Mouse (Mus musculus) WW6 (cell line): ENCODE measurements around the gene Dph5.
"Not testable (repeated sequence)": the region's sequence is repeated elsewhere in the genome, so short reads cannot be mapped to it uniquely, and the experiment has no call there.

ENCODE experiments used
- DNase-seq: peaks from one replicate; pipeline ENCODE4 v3.0.0-alpha.2; 2013; ENCODE audit warnings: low read depth, low spot score

Dph5 gene

DNA sequence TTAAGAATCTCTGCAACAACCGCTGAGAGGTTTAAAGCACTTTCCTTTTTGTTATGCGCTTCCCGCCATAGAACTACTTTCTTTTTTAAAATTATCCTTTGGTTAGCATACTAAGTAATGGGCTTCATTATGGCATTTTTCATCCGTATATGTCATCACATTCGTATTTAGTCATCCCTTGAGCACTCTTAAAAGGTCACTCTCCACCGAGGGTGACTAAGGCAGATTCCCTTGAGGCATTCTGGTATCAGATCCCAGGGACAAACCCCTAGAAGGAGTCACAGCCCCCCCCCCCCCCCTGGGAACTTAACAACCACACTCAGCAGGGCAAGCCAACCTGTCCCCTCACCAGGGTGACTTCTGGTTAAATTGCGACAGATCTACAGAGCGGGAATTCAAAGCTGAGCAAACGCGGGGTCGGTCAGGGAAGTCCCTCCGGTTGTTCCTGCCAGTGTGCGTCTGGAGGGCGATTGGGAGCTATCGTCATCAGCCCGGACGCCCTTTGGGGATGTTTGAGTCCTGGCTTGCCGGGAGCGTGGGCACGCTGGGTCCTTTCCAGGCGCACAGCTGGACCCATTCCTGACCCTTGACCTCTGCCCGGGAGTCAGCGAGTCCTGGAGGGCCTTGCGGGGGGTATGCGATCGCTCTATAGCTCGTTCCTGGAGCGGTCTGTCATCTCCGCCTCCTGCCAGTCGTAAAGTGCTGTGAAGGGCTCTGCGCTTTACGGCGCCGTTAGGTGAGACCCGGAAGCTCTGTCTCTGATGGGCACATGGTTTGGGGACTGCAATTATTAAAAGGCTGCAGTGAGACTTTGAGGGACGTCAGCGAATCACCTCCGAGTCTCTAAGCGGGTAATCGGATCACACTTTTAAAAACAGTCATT, at the start of gene Dph5:
Gene Dph5 (plus strand): TSS at position 411 of the 883 bp plus-strand sequence.
- DNase-seq: peak; percentile 63

DNA sequence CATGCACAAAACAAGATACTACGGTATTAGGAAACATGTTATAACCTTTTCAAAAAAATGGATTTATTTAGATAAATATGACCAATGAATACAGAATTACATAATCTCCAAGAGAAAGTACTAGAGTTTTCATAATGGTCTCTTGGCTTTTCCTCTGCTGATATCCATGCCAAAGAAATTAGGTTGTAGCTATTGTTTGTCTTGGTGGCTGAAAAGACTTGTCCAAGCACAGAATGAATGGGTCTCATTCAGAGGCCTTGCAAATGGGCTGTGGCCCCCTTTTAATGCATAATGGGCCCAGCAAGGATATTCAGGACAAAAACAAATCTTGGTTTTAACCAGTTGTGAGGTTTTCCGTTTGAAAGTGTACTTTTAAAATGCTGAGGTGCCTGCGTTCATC, 43.1 kb upstream of the Dph5 start:
- no peak for DNase-seq

DNA sequence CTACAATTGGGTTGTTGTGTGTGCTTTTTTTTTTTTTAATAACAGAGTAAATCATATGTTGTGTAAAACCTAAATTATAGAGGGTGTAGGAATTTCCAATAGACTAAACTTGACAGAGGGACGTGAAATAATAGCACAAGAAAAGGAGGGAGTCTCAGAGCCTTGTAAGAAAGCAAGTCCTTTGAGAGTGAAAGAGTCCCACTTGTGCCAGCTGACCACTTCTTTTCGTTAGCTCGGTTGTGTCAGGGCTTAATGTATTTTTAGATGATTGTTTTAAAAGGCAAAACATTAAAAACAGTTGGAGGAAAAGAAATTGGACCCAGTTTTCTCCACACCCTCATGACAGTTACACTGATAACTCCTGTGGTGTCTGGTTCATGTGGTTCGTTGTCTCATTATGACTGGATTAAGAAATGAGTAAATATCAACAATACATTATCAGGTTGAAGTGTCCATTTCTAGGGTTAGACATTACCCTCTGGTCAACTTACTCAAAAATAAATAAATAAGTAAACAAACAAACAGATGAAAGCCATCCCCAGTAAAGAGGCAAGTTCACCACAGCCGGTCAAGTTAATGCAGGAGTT, 42.5 kb upstream of the Dph5 start:
- DNase-seq: no peak

DNA sequence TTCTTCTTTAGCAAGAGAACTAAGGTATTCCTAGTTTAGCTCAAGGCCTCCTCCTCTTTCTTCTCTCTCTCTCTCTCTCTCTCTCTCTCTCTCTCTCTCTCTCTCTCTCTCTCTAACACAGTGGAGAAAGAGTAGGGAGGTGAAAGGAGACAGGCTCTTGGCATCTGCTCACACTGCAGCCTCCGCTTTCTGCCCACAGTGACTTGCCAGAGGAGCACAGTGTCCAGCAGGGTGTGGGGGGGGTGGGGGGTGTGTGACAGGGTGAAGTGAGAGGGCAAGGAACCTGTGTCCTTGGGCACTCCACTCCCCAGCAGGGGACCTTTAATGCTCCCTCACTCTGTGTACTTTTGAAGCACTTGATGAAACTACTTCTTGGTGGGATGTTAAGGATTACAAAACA, 41.9 kb upstream of the Dph5 start:
- DNase-seq: no peak

DNA sequence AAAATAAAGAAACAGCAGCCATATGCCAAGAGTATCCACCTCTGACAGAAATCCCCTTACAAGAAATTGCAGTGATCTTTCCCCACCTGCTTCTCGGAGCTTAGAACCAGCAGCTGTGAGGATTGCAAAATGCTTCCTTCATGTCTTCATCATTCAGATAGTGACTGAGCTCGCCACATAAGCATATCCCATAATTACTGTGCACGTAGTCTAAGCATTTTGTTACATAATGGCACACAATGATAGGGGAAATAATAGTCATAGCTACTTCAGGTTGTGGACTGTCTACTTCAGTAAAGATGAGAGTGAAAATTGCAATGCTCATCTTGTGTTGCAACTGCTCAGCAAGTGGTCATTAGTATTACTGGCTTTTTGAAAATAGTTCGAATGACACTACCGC, 41.5 kb upstream of the Dph5 start:
- no peak for DNase-seq

DNA sequence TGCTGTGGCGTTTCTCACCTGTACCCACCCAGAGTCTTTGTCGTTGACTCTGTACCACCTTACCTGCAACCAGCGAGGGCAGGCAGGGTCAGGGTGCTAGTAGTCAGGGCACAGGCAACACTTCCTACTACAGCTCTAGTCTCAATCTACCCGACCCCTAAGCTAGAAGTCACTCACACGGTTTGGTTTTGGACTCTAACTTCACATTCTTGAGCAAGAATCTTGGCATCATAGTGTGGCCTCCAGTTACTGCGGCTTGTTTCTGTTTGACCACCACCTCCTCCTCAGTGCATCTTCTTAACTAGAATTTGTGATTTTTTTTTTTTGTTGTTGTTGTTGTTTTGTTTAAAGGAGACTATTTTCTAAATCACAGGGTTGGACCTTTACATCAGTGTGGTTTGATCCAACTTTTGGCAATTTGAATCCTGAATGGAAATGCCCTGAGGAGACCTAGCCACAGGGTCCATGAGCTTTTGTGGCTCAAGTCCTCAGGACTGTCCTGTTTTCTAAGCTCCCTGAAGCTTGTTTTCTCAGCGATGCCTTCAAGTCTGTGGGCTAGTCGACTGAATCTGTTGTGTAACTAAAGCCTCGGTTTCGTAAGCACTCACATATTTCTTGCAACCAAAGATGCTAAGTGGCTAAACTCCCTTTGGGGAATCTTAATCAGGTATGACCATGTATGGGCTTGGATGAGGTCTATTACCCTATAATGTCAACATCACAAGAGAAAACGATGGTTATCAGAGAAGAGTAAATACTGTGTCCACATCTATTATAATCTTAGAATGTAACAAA, 38.8 kb upstream of the Dph5 start:
- no peak for DNase-seq

DNA sequence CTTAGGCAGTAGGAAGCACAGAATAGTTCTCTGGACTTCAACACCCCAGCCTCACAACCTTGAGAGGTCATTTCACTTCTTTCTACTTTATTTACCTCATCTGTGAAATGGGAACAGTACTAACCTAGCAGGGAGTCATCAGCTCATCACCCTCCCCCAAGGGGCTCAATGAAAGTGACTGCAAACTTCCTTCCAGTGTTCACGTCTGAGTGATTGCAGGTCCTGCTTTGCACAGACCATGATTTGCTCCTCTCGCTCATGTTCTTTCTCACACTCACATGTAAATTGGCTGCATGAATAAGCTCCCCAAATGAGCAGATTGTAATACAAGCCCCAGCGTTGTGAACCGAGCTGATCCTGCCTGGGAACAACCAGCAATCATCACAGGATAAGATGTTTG, 36.7 kb upstream of the Dph5 start:
- DNase-seq: no peak

DNA sequence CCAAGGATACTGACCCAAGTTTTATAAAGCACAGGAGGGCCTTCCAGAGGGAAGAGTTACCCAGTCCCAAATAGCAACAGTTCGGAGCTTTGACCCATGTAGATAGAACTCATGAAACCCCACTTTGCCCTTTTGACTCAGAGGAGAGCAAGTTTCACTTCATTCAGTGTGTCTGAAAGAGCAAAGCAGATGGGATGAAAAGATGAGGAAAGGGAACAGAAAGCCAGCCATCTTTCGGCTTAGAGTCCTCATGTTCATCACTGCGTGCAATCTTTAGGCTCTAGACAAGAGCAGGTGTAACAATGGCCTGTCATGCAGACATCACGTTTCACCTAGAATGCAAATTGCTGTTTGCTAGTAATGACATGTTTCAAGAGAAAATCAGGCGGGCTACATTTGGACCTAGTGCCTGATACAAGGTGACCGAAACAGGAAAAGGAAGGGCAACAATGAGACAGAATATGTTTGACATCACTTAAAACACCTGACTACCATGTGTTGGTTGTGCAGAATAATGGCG, 32.9 kb upstream of the Dph5 start:
- DNase-seq: no peak

DNA sequence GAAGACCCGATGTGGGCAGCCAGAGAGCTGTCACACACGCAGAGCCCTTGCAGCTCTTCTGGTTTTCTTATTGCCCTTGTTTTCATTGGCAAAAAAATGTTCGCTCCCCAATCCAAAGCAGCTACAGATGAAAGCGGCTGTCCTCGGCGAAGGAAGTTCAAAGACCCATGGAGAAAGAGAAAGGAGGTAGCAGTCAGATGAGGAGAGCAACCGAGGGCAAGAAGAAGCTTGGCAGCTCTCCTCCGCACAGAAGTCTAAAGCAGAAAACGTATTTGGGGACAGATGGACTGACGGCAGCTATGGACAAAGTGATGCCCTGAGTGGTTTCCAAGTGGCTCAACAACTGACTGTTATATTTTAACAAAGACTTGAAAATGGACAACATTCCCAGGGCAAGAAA, 32.1 kb upstream of the Dph5 start:
- DNase-seq: no peak

DNA sequence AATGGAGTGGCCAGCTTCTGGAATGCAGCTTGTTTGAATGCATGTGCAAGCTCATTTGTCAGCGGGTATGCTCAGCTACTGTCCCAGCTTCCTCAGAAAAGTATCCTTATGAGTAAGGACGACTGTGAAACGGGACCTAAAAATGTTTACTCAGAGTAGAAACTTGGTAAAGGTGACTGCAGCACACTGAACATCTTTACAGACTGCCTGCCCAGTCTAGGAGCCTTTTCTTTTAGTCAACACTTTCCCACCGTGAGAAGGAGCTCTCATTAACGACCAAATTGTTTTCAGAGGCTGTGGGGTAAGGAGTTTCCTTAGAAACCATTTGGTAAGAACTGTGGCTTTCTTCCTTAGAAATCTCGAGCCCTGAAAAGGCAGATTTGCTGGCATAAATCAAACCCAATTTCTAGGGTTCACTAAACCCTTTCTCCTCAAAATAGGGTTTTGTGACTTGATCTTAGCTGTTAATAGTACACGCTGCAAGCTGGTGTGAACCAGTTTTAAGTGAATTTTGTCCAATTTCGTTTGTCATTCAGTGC, 31.1 kb upstream of the Dph5 start:
- no peak for DNase-seq

DNA sequence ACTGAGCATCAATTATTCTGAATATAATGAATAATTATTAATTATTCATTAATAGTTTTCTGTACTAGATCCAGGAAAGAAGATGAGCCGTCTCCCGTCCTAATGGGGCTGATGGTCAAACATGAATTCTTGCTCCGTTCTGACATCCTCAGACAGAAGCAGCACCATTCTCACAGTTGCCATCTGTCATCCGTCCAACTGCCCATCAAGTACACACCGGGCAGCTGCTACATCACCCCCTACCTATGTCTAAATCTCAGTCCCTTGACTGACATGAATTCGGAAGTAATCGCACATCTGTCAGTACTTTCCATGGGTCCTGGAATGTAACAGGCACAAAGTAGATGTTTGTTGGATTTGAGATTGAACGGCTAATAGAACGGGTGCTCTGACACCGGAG, 30.2 kb upstream of the Dph5 start:
- no peak for DNase-seq

DNA sequence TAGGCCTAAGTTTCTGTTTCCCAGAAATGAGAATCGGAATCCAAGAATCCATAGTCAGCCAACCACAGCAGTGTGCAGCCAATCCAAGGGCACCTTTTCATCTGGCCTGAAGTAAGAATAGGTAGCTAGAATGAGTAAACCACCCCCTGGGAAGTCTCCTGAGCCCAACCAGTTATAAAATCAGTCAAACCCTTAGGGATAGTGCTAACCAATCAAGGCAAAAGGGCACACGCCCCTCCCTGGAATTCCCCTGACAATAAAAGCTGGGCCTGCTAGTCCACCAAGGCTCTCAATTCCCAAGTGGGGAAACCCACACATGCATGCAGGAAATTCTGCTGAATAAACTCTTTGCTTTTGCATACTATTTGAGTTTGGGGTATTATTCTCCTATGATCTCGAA, 28.8 kb upstream of the Dph5 start:
- DNase-seq: no peak

DNA sequence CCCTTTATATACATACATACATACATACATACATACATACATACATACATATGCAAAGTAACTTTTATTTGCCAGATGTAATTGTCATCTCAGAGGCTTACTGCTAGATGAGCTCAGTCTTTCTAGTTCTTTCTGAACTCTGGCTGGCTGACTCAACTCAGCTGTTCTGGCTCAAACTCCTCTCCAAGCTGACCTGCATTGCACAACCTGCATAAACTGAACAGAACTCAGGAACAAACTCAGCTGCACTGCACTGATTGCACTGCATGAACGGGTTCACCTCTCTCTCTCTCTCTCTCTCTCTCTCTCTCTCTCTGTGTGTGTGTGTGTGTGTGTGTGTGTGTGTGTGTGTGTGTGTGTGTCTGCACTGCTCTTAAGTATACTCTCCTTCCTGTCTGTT, 26.9 kb upstream of the Dph5 start:
- DNase-seq: not testable (repeated sequence)

DNA sequence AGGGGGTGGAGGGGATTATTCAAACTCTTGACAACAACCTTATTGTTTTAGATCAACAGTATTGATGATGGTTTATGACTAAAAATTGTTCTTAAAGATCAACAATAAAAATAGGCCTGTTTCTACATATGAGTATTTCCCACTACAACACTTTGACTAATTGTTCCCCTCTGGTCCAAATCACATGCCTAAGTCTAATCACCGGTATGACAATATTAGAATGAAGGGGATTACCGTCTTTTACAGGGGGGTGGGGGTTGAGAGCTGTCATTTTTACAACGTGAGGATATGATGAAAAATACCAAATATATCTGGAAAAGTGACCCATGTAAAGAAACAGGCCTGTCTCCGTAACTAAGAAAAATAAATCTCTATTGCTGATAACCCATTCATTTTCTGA, 24.1 kb upstream of the Dph5 start:
- no peak for DNase-seq

DNA sequence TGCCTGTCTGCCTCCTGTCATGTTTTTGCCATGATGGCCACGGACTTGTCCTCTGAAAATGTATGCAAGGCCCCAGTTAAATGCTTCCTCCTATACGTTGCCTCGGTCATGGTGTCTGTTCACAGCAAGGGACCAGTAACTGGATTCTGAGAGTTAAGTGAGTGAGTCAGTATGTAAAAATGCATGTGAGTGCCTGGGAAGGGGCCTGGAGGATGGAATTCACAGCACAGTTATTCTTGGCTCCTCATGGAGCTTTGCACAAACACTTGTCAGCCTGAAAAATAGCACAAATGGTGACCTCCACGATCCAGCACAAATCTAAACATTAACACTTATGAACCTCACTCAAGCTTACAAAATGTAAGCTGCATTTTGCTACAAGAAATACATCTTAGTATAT, 20.5 kb upstream of the Dph5 start:
- no peak for DNase-seq

DNA sequence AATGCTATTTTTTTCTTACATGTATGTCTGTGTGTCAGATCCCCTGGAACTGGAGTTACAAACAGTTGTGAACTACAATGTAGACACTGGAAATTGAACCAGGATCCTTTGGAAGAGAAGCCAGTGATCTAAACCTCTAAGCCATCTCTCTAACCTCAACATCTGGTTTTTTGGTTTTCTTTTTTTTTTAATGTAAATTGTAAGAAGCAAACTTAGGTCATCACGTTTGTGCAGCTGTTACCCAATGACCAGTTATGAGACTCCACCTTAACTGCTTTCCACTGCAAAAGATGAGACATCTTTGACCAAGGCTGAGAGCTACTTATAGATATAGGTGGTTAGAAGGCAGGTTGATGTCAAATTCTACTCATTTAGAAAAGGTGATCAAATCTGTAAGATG, 19.7 kb upstream of the Dph5 start:
- DNase-seq: no peak

DNA sequence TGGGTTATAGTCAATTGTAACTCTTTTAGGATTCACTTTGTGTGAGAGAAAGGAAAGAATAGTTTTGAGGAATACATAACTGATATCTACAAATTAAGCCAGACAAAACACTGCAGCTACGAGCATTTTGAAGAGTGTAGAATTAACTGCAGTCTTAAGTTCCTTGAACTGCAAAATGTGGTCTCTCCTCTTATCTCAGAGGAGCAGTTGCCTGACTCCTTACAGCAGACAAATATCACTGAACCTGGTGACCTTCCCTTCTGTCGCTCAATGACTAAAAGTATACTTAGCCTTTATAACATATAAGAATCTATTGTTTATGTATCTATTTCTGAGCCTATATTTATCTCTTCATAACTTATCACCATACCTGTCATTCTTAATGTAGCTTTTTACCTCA, 18.3 kb upstream of the Dph5 start:
- DNase-seq: no peak

DNA sequence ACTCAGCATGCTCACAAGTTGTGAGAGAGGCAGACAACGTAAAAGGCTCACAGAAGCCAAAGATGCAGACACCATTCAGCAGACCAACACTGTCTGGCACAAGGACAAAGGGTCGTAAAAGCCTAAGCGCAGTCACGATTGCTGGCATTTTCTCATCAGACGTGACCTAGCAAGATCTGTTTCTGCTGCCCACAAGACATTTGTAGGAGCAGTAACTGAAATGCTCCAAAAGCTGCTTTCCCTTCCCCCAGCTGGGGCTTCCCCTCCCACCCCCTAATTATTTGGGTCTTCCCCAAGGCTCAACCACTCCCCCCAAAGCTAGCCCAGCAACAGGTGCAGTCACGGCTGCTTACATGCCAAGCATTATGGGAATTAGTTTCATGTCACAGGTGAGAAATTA, 12.1 kb upstream of the Dph5 start:
- DNase-seq: no peak

DNA sequence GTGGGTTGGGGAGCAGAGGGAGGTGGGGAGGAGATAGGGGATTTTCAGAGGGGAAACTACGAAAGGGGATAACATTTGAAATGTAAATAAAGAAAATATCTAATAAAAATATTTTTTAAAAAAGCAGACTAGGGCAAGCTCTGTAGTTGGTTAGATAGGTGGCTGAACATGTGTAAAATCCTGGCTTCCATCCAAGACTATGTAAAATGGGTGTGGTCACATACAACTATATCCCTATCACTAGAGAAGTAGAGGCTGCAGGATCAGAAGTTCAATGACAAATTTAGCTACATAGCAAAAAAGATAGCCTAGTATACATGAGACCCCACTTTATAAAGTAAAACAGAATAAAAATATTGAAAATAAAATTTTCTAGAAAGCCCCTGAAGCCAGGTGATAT, 10.5 kb upstream of the Dph5 start:
- DNase-seq: no peak

DNA sequence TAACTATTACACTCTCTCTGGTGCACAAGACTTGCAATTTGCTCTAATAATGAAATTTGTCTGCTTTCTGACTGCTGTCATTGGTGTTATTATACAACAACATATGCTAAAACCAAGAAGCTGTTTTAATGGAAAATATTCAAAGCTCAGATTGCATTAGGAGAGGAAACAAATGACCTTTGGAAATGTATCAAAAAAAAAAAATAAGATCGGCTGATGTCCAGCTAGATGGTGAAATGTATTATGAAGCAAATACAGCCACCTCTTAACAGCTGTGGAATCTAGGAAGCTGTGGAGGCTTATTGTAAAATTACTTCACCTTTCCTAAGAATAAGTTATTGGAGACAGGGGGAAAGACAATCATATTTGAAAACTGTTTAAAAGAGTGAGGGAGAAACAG, 3.6 kb upstream of the Dph5 start:
- DNase-seq: no peak

DNA sequence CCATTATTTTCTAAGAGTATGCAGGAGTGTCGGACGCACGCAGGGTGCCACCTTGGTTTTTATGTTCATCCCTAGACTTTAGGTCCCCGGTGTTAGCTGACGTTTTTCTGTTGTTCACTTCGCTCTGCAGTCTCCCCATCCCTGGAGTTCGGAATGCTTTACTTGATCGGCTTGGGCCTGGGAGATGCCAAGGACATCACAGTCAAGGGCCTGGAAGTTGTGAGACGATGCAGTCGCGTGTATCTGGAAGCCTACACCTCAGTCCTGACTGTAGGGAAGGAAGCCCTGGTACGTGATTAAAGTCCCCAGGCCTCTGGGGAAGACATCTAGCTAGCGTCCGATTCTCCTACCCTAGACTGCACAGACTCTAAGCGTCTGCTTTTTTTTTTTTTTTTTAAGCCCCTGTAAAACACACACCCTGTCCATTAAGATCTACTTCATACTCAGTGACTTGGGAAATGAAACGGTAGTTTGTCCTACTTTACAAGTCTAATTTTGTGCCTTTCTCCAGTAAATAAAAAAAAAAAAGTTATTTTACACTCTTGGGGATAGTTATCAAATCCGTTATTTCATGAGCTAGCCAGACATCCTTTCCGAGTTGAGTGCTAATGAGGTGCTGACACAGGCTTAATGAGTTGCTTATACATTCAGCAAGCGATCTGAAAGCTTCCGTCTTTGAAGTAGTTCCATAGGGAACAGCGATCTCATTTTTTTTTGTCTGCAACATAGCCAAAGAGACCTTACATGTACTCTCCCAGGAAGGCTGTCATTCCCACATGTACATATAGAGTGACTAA, 871 bp downstream of the Dph5 start:
- DNase-seq: no peak
